Comparison of ENCODE assay signal across 9 mouse cellular contexts in genomic region chr5:125003873-125004255, GRCm38 (mm10). TPM values are rescaled to one million over a fixed set of nuclear protein-coding genes. Genes with fewer than 3 reads are reported as not detected.
DNase-seq lines count a peak whose midpoint lies in the region; ATAC-seq and TF ChIP-seq lines count a peak whose summit lies in the region.
"Had no signal": no experiment of that assay in that cellular context is flagged by ENCODE, and none has a peak within 500 bp of the region (broad histone marks: within the 10 kb centered on the region; RNA-seq: fewer than 3 reads in every experiment).

No protein-coding gene starts in this region.

- H3K9me3 ChIP-seq in forebrain, embryonic 15.5 days: no peaks in the 10 kb centered on the region
- H3K9me3 ChIP-seq in limb, embryonic 14.5 days (ENCODE audit: control insufficient read depth, low read length): no peaks in the 10 kb centered on the region
- H3K9me3 ChIP-seq in stomach, embryonic 15.5 days: no peaks in the 10 kb centered on the region

- WGBS in lung, adult 2 months: 15% methylated on average over 15 of the region's 15 CpGs
- 13% methylated on average over 15 of the region's 15 CpGs for WGBS in forebrain, embryonic 15.5 days
- 8% methylated on average over 15 of the region's 15 CpGs for WGBS in limb, embryonic 14.5 days
- 11% methylated on average over 15 of the region's 15 CpGs for WGBS in stomach, embryonic 15.5 days

- no peak for DNase-seq in lung, adult 2 months
- no peak for DNase-seq in lung, postnatal 14 days
- no peak for DNase-seq in limb, embryonic 14.5 days (ENCODE audit: low spot score)
- no peak for DNase-seq in gastrocnemius, postnatal 14 days
- DNase-seq: cerebellum, adult 9-10 months; thymus, adult 2 months had no signal

- no peak for ATAC-seq in forebrain, embryonic 15.5 days (replicated peaks)
- no peak for ATAC-seq in limb, embryonic 14.5 days (ENCODE audit: low FRiP score, low read depth)
- no peak for ATAC-seq in stomach, embryonic 15.5 days (ENCODE audit: insufficient read depth, low FRiP score, low read depth)
- no peak for ATAC-seq in erythroid progenitor cell, adult 5-6 weeks (replicated peaks; ENCODE audit: low FRiP score, poor library complexity, severe bottlenecking)

- no peaks in the 10 kb centered on the region for H3K4me1 ChIP-seq in lung, adult 2 months (ENCODE audit: control insufficient read depth, insufficient read depth, low read length)
- peaks cover 20% of the 10 kb centered on the region for H3K4me1 ChIP-seq in forebrain, embryonic 15.5 days
- peaks cover 33% of the 10 kb centered on the region for H3K4me1 ChIP-seq in limb, embryonic 14.5 days (ENCODE audit: control insufficient read depth, insufficient read depth, low read length)
- H3K4me1 ChIP-seq in stomach, embryonic 15.5 days: peaks cover 38% of the 10 kb centered on the region

- TF ChIP-seq CTCF in lung, adult 2 months (IDR thresholded peaks at IDR 0.05; ENCODE audit: insufficient read depth, low read length): no peak

- H3K9ac ChIP-seq in forebrain, embryonic 15.5 days (replicated peaks): no peak overlapping the region
- H3K9ac ChIP-seq in limb, embryonic 14.5 days (ENCODE audit: low read depth, low read length, severe bottlenecking): peak overlapping the region; percentile 67
- no peak overlapping the region for H3K9ac ChIP-seq in stomach, embryonic 15.5 days

- no peak for TF ChIP-seq POLR2A in lung, adult 2 months (IDR thresholded peaks at IDR 0.05; ENCODE audit: borderline replicate concordance, extremely low read depth, low read depth, low read length)
- TF ChIP-seq POLR2A in limb, embryonic 14.5 days (IDR thresholded peaks at IDR 0.05; ENCODE audit: borderline replicate concordance, extremely low read depth, insufficient read depth, insufficient read length): no peak

- peaks cover 10% of the 10 kb centered on the region; the same call in 1 of the 2 replicates for H3K27me3 ChIP-seq in forebrain, embryonic 15.5 days
- H3K27me3 ChIP-seq in limb, embryonic 14.5 days (ENCODE audit: control insufficient read depth, insufficient read depth, low read length): no peaks in the 10 kb centered on the region
- H3K27me3 ChIP-seq in stomach, embryonic 15.5 days (replicated peaks): peaks cover 11% of the 10 kb centered on the region

- H3K27ac ChIP-seq in forebrain, embryonic 15.5 days (replicated peaks): no peak overlapping the region
- H3K27ac ChIP-seq in limb, embryonic 14.5 days (replicated peaks; ENCODE audit: low read depth, low read length): peak overlapping the region; percentile 61
- H3K27ac ChIP-seq in stomach, embryonic 15.5 days: no peak overlapping the region

- H3K36me3 ChIP-seq in forebrain, embryonic 15.5 days: no peaks in the 10 kb centered on the region
- H3K36me3 ChIP-seq in limb, embryonic 14.5 days (ENCODE audit: control insufficient read depth, insufficient read depth, low read length): peaks cover 3% of the 10 kb centered on the region; the same call in 1 of the 2 replicates
- no peaks in the 10 kb centered on the region for H3K36me3 ChIP-seq in stomach, embryonic 15.5 days

- peak overlapping the region; percentile 0 for H3K4me3 ChIP-seq in lung, adult 2 months (replicated peaks; ENCODE audit: extremely low read depth, low read depth, low read length)
- H3K4me3 ChIP-seq in forebrain, embryonic 15.5 days: peak overlapping the region; percentile 29; the same call in 1 of the 2 replicates
- peak overlapping the region; percentile 59 for H3K4me3 ChIP-seq in limb, embryonic 14.5 days (replicated peaks; ENCODE audit: low read length)
- peak overlapping the region; percentile 45 for H3K4me3 ChIP-seq in stomach, embryonic 15.5 days (replicated peaks)

- peak overlapping the region; percentile 44 for H3K4me2 ChIP-seq in forebrain, embryonic 15.5 days (replicated peaks)
- H3K4me2 ChIP-seq in limb, embryonic 14.5 days (replicated peaks; ENCODE audit: low read depth, low read length, severe bottlenecking): peak overlapping the region; percentile 73
- H3K4me2 ChIP-seq in stomach, embryonic 15.5 days: peak overlapping the region; percentile 80

- intact Hi-C loops in gastrocnemius, postnatal 14 days (cut with DNase I; ENCODE audit: low total_unique reads): no loop called here

RNA-seq across cellular contexts. Expression of gene Rflna, which starts 0.8 kb away (rescaled TPM):
- polyA plus RNA-seq in lung, adult 2 months (2012; rRNA removed): 20.2 and 26.0 TPM in 2 replicates
- polyA plus RNA-seq in forebrain, embryonic 15.5 days (2015; fragmentation: Nextera tagmentation; extraction: Ambion mirVana): 2.5 and 2.8 TPM in 2 replicates
- polyA plus RNA-seq in limb, embryonic 14.5 days (2012; rRNA removed): 107 and 154 TPM in 2 replicates
- 47.4 and 55.8 TPM in 2 replicates for polyA plus RNA-seq in limb, embryonic 14.5 days (2014; fragmentation: Nextera tagmentation; extraction: Ambion mirVana)
- 3.6 and 4.4 TPM in 2 replicates for polyA plus RNA-seq in stomach, embryonic 15.5 days (2015; fragmentation: Nextera tagmentation; extraction: Ambion mirVana)
- total RNA-seq in gastrocnemius, postnatal 14 days (2021): under 1 TPM; 0.84 to 0.98 TPM
- not detected in 2 replicates for total RNA-seq in erythroid progenitor cell, adult 5-6 weeks (2015; ENCODE audit: low replicate concordance)
- not detected in 2 replicates for total RNA-seq in erythroid progenitor cell, adult 5-6 weeks (2017; ENCODE audit: low replicate concordance)

Comparison
In these comparisons a context has a peak if more than half of its experiments do, and no peak if none do; other contexts are left out.
1. H3K4me3 ChIP-seq: peak in every context shown above with its lines; median percentile 59 in limb, embryonic 14.5 days; 45 in stomach, embryonic 15.5 days; 29 in forebrain, embryonic 15.5 days; 0 in lung, adult 2 months.